Mouse (Mus musculus) monocyte, adult 59 days (primary cell): ENCODE measurements around the gene Myf5. TPM values are rescaled to one million over a fixed set of nuclear protein-coding genes. Genes with fewer than 3 reads are reported as not detected.

Experiments
- total RNA-seq, 2 experiments: library from RNA; stranded (reverse); gene quantifications; one replicate each; pipeline ENCODE4 v1.2.4; 2023

Myf5 gene
- not detected for total RNA-seq

DNA sequence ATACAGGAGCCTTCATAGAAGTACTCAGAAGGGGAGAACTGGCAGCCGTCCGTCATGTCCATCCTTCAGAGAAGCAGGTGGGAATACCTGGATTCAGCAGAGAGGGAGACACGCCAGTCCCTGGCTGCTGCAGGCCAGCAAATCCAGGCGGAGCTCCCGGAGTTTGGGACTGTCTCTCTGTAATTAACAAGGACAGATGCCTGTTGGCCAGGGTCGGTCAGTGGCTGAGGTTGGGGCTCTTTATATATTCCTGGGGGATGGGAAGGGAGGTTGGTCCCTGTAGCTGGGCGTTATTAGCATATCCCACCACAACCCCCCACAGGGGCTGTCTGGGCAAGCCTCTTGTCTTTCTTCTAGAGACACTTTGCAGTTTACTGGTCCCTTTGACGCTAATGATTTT is at the start of gene Myf5:
Gene Myf5, minus strand, starts transcription at position 265 of the 400 bp plus-strand sequence.

DNA sequence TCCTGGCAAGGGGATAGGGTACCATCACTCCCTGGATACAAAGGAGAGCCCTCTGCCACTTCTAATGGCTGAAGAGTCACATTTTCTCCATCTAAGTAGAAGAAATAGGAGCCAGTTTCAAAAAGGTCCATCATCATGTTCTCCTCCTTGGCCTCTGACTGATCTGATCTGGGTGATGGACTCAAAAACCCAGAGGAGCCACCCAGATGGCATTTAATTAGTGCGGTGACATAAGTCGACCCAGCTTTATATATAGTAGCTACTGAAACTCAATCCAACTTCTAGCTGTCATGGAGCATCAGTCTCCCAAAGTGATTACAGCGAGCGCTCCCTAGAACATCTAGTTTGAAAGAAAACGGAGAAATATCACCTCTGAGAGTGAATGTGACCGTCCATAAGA is 8.6 kb upstream of the Myf5 start, which contains the start of gene Myf6:
Gene Myf6, minus strand, starts transcription at position 170 of the 400 bp plus-strand sequence.

Other genes with a start within 250 kb of the Myf5 start
- not detected for gene Lin7a, start 214.4 kb downstream of the Myf5 start, total RNA-seq
- gene Myf6, start 8.6 kb upstream of the Myf5 start, total RNA-seq, result not detected
- gene Ptprq, start 233.9 kb upstream of the Myf5 start, total RNA-seq, result not detected